Mouse (Mus musculus): ENCODE data around the gene Plpp3.

Plpp3 gene

DNA sequence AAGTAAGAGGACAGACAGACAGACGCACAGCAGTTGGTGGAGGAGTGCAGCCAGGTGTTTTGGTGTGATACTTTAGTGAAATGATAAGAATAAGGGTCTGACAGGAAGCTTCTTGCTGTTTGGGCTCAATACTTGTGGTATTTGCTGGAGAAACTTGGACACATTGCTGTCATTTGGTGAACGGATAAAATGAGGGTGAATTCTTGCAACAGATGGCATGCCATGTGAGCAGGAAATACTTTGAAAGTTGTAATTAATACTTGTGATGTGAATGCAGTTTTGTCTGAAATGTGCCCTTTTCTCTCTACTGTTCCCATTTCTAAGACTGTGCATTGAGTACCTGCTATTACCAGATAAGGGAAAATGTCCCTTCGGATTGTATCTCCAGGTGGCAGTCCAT, 14.3 kb downstream of the Plpp3 start:
- POLR2A ChIA-PET: interaction anchor here in 3 of 4 experiments (0.6 to 5.4 kb wide), 28 partner anchors 9 to 107 kb away, joined by 3 to 35 read pairs (median 6); partner anchors contain the start of gene Plpp3 (in 3 of the 3)

GRCm38 (mm10) chr4:105174778-105175177, 17.6 kb downstream of the Plpp3 start:
- CTCF ChIA-PET: interaction anchor here in 1 of 4 experiments (0.5 kb wide), 1 partner anchor 8 kb away, joined by 3 read pairs; no protein-coding TSS in a partner anchor
- POLR2A ChIA-PET: interaction anchor here in 3 of 4 experiments (0.7 to 3.0 kb wide), 28 partner anchors 8 to 356 kb away, joined by 3 to 21 read pairs (median 4); partner anchors contain the start of gene Plpp3 (in 2 of the 3)

More for the DNA sequence above, 14.3 kb downstream of the Plpp3 start:
- CTCF ChIA-PET: interaction anchor here in 1 of 4 experiments (1.9 kb wide), 1 partner anchor 14 kb away, joined by 7 read pairs; the partner anchor contains the start of gene Plpp3

DNA sequence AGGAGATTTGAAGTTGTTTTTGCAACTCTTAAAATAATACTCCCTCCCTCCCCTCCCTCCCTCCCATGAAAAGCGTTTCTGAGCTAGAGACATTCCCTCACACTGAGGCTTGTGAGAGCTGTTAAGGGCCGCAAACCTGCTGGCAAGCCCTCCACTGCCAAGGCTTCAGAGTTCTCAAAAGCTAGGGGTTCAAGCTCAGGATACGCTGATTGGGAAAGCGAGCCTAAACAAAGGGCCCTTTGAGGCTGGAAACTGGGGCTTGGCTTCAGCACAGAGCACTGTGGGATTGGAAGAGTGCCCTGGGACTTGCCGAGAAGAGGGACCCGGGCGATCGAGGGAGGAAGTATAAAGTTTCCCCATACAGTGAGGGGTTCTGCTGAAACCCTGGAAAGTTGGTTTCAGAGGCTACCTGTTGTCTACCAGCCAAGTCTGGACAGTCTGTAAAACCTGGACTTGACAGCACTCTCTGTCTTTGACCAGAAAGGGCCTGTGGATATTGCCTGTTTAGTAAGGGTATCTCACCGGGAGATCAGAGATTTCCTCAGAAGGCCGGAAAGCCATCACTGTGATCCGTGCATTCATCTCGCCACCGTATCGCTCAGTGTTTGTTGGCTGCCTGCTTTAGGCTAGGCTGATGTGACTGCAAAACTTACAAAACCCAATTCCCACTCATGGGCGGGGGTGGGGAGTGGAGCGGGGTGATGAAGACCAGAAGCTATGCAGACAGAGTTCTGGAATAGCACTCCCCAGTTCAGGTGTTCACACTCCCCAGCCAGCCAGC, 18.3 kb downstream of the Plpp3 start:
- CTCF ChIA-PET: interaction anchor here in 3 of 4 experiments (0.5 to 0.7 kb wide), 4 partner anchors 9 to 263 kb away, joined by 3 read pairs; no protein-coding TSS in a partner anchor

DNA sequence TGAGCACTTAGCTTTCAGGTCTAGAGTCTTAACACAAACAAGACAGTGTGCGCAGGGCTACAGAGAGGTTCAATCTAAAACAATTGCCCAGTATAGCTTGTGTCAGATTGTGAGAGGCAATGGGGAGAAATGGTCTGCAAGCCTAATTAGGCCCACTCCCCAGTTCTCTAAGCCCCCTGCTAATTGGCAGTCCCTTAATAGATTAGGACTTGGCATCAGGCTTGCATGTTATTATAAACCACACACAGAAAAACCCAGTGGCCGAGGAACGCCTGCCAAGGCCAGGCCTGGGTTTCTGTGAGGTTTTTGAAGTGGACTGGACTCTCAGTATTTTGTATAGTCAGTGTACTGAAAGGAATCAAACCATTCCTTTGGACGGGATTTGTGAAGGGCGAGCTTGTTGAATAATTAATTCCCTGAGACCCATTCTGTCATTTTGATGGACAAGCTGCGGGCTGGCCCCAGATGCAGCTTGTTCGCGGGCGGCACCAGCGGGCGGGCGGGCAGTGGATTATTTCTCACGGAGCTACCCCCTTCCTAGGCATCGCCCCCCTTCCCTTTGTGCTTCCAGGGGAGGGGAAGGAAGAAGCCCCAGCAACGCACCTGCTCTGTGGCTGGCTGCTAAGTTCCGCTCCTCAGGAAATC, 24.0 kb downstream of the Plpp3 start:
- CTCF ChIA-PET: interaction anchor here in 1 of 4 experiments (0.6 kb wide), 1 partner anchor 56 kb away, joined by 5 read pairs; no protein-coding TSS in a partner anchor
- POLR2A ChIA-PET: interaction anchor here in 3 of 4 experiments (0.7 to 4.0 kb wide), 26 partner anchors 9 to 181 kb away, joined by 3 to 38 read pairs (median 4); partner anchors contain the start of gene Plpp3 (in 1 of the 3)

More for the DNA sequence above, 18.3 kb downstream of the Plpp3 start:
- POLR2A ChIA-PET: interaction anchor here in 3 of 4 experiments (0.5 to 3.0 kb wide), 31 partner anchors 9 to 357 kb away, joined by 3 to 21 read pairs (median 4); partner anchors contain the start of gene Plpp3 (in 2 of the 3)

- ChIA-PET CTCF (interaction anchor here in 1 of 4 experiments (0.6 kb wide), 1 partner anchor 56 kb away, joined by 5 read pairs; no protein-coding TSS in a partner anchor), POLR2A (interaction anchor here in 3 of 4 experiments (0.5 to 4.0 kb wide), 20 partner anchors 8 to 133 kb away, joined by 3 to 38 read pairs (median 5); partner anchors contain the start of gene Plpp3 (in 1 of the 3))
These were observed 24.6 kb downstream of the Plpp3 start for GRCm38 (mm10) chr4:105181659-105182167.

DNA sequence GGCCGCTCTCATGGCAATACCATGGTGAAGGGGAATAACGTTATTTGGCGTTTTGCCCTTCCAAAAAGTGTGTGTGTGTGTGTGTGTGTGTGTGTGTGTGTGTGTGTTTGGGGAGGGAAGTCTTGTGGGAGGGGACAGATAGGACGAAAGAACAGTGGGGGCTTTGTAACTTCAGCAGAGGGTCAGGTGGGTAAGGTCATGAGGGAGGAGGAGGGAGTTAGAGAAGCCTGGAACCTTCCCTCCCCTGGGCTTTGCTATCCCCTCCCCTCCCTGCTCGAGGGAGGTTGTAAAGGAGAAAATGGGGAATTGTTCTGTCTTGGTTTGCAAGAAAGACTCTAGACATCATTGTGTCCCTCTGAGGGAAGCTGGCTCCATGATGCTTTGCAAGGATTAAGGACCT, 25.1 kb downstream of the Plpp3 start:
- ChIA-PET CTCF (no interaction called here), POLR2A (interaction anchor here in 2 of 4 experiments (0.5 to 4.0 kb wide), 18 partner anchors 8 to 132 kb away, joined by 3 to 38 read pairs (median 4); partner anchors contain the start of gene Plpp3 (in 2 of the 2))

DNA sequence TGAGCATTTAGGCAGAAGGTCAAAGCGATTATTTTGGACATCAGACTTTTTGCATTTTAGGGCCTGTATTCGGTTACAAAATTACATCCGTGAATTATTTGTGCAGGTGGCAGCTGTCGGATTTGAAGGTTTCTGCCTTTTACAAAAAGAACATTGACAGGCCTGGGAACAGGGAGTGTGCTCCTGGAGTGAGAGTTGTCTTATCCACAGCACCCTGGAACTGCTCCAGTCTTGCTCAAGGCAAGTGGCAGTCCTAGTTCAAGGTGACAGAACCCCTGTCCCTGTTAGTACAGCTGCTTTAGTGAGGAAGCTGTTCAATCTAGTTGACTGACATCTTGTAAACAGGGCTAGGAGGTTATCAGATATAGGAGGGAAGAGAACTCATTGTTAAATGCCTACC, 27.3 kb downstream of the Plpp3 start:
- ChIA-PET POLR2A (interaction anchor here (0.6 to 3.2 kb wide), 49 partner anchors 8 to 1112 kb away, joined by 3 to 58 read pairs (median 5); partner anchors contain the start of gene Plpp3 (in 1 of the 4)), CTCF (interaction anchor here in 1 of 4 experiments (0.8 to 0.9 kb wide), 2 partner anchors 11 to 34 kb away, joined by 3 read pairs; no protein-coding TSS in a partner anchor)

DNA sequence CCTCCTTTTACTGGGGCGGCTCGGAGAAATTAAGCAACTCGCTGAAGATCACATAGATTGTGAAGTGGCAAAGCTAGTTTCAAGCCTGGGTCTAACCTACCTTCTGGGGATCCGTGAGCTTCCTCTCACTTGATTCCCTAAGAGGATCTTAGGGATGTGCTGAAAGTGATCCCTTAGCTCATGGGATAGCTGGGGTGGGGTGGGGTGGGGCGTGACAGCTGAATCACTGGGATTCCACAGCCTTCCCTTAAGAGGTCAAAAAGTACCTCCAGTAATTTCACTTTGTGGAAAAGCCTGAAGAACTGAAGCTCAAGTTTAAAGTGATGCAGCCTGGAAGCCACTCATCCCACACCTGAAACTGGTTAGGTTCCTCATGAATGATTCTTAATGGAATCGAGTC, 27.8 kb downstream of the Plpp3 start:
- ChIA-PET CTCF (interaction anchor here in 3 of 4 experiments (0.6 to 0.9 kb wide), 4 partner anchors 10 to 117 kb away, joined by 3 to 9 read pairs (median 3); no protein-coding TSS in a partner anchor), POLR2A (interaction anchor here (0.6 to 3.2 kb wide), 51 partner anchors 8 to 1112 kb away, joined by 3 to 58 read pairs (median 5); partner anchors contain the start of gene Plpp3 (in 1 of the 4))

- ChIA-PET POLR2A (interaction anchor here in 3 of 4 experiments (0.9 to 5.5 kb wide), 10 partner anchors 9 to 89 kb away, joined by 3 to 28 read pairs (median 6); no protein-coding TSS in a partner anchor), CTCF (no interaction called here)
These were observed 29.5 kb downstream of the Plpp3 start for GRCm38 (mm10) chr4:105186654-105187053.

GRCm38 (mm10) chr4:105187873-105188272, 30.7 kb downstream of the Plpp3 start:
- CTCF ChIA-PET: no interaction called here
- POLR2A ChIA-PET: interaction anchor here in 3 of 4 experiments (0.6 to 5.5 kb wide), 8 partner anchors 8 to 755 kb away, joined by 3 to 28 read pairs (median 4); no protein-coding TSS in a partner anchor

- POLR2A ChIA-PET: interaction anchor here in 3 of 4 experiments (0.6 to 5.5 kb wide), 9 partner anchors 8 to 87 kb away, joined by 3 to 28 read pairs (median 7); no protein-coding TSS in a partner anchor
- CTCF ChIA-PET: interaction anchor here in 1 of 4 experiments (0.5 kb wide), 1 partner anchor 812 kb away, joined by 3 read pairs; no protein-coding TSS in a partner anchor
These were observed 31.7 kb downstream of the Plpp3 start for GRCm38 (mm10) chr4:105188801-105189200.

DNA sequence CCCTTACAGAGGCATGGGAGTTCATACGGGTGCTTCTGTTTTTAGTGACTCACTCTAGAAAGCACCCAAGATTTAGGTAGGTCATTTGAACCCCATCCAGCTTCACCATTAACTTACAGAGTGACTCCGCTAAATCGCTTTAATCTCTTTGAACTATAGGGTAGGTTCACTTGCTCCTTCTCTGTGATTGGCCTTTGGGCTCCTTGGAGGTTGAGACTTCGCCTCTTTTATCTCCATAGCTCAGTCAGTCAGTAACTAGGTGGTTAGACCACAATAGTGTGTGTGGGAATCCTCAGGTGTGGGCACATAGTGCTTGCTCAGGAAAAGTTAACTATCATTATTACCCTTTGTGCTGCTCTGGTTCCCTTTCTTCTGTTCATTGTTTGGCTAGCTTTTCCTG, 33.7 kb downstream of the Plpp3 start:
- ChIA-PET POLR2A (interaction anchor here in 3 of 4 experiments (0.8 to 5.5 kb wide), 33 partner anchors 10 to 109 kb away, joined by 3 to 28 read pairs (median 5); partner anchors contain the start of gene Plpp3 (in 3 of the 3)), CTCF (interaction anchor here (0.5 to 0.7 kb wide), 6 partner anchors 34 to 1453 kb away, joined by 3 to 18 read pairs (median 6); partner anchors contain the start of gene Plpp3 (in 2 of the 4))

GRCm38 (mm10) chr4:105191550-105191949, 34.4 kb downstream of the Plpp3 start:
- ChIA-PET POLR2A (interaction anchor here in 3 of 4 experiments (0.6 to 11.0 kb wide), 24 partner anchors 10 to 98 kb away, joined by 3 to 295 read pairs (median 7); no protein-coding TSS in a partner anchor), CTCF (interaction anchor here in 1 of 4 experiments (0.6 kb wide), 1 partner anchor 34 kb away, joined by 15 read pairs; the partner anchor contains the start of gene Plpp3)

GRCm38 (mm10) chr4:105192665-105193064, 35.5 kb downstream of the Plpp3 start:
- CTCF ChIA-PET: interaction anchor here in 2 of 4 experiments (0.5 to 0.7 kb wide), 2 partner anchors 98 to 776 kb away, joined by 3 read pairs; no protein-coding TSS in a partner anchor
- POLR2A ChIA-PET: interaction anchor here in 3 of 4 experiments (0.5 to 15.5 kb wide), 25 partner anchors 8 to 268 kb away, joined by 3 to 295 read pairs (median 4); no protein-coding TSS in a partner anchor

DNA sequence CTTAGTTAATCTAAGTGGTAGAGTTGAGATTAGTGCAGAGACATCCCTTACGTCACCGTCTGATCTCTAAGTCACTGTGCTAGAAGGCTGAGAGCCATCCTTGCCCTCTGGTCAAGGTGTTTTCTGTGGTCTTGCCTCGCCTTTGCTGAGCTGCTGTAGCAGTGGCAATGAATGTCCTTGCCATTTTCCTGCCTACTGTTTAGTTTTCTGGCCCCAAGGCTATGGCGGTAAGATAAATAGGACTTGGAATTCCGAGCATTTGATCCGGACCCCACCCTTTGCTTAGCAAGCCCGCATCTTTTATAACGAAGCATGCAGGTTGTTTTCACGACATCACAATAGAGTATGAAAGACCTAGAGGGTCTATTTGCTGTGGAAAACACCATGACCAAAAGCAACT, 38.1 kb downstream of the Plpp3 start:
- ChIA-PET POLR2A (interaction anchor here (0.6 to 15.5 kb wide), 68 partner anchors 8 to 107 kb away, joined by 3 to 295 read pairs (median 8); partner anchors contain the start of gene Plpp3 (in 3 of the 4)), CTCF (interaction anchor here in 2 of 4 experiments (0.9 to 2.0 kb wide), 2 partner anchors 10 to 38 kb away, joined by 3 to 5 read pairs; partner anchors contain the start of gene Plpp3 (in 1 of the 2))

DNA sequence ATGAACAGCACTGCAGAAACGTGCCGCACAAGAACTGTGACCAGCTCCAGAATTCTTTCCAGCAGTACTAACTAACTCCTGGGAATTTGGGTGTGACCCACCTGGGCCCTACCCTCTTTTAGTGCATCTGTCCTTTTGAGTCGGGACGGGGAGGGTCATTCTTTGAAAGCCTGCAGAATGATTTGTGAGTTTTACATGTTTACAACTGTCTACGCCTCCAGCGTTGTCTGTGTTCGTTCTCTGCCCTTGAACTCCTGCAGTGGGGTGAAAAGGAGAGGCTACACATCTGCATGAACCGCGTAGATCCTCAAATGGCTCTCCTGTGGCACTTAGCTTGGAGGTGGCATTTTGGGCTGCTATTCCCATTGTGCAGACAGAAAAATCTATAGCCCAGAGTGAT, 39.0 kb downstream of the Plpp3 start:
- CTCF ChIA-PET: interaction anchor here in 1 of 4 experiments (2.0 kb wide), 1 partner anchor 39 kb away, joined by 5 read pairs; the partner anchor contains the start of gene Plpp3
- POLR2A ChIA-PET: interaction anchor here (0.6 to 15.5 kb wide), 73 partner anchors 8 to 1142 kb away, joined by 3 to 295 read pairs (median 7); partner anchors contain the start of gene Plpp3 (in 3 of the 4)
